Mouse (Mus musculus): ENCODE data around the gene Rabl6.

GRCm38 (mm10) chr2:25602526-25602925 is 5.8 kb downstream of the Rabl6 start:
- TF ChIP-seq CTCF (conservative IDR thresholded peaks at IDR 0.05; ENCODE audit: low read length) (no peak), NANOG (IDR thresholded peaks at IDR 0.05; ENCODE audit: borderline replicate concordance, low read length) (no peak)

Measured in E14TG2a.4 (cell line).